Mouse (Mus musculus) midbrain, postnatal 0 days (tissue): ENCODE results near the gene Spp2. TPM values are rescaled to one million over a fixed set of nuclear protein-coding genes. Genes with fewer than 3 reads are reported as not detected.

Source experiments
- ATAC-seq: fragments of 200-750 bp; cut with Nextera tagmentation; 2 replicates; pipeline ENCODE4 v1.8.0; 2017; ENCODE audit warnings: moderate number of reproducible peaks, mild to moderate bottlenecking, moderate TSS enrichment, moderate library complexity; ENCODE audit not compliant: low FRiP score
- DNase-seq: peaks from one replicate; pipeline ENCODE4 v3.0.0-alpha.2; 2015; ENCODE audit warnings: low spot score
- H3K27ac ChIP-seq: fragments of 300-500 bp; sonication (generic); 2 replicates; pipeline ENCODE4 v1.5.1; 2014; ENCODE audit warnings: low read depth, mild to moderate bottlenecking, low read length, mixed read lengths
- H3K27me3 ChIP-seq: fragments of 300-500 bp; sonication (generic); 2 replicates; pipeline ENCODE4 v1.6.1; 2014; ENCODE audit warnings: low read length, control low read depth, mixed read lengths; ENCODE audit not compliant: insufficient read depth
- H3K36me3 ChIP-seq: fragments of 300-500 bp; sonication (generic); 2 replicates; pipeline ENCODE4 v1.6.1; 2014; ENCODE audit warnings: low read length, control low read depth, mixed read lengths; ENCODE audit not compliant: insufficient read depth
- H3K4me1 ChIP-seq: fragments of 300-500 bp; sonication (generic); 2 replicates; pipeline ENCODE4 v1.6.1; 2014; ENCODE audit warnings: mild to moderate bottlenecking, control low read depth, antibody characterized with exemption, low read length, mixed read lengths; ENCODE audit not compliant: insufficient read depth
- H3K4me2 ChIP-seq: fragments of 300-500 bp; sonication (generic); 2 replicates; pipeline ENCODE4 v1.6.1; 2014; ENCODE audit warnings: low read depth, mild to moderate bottlenecking, low read length, mixed read lengths; ENCODE audit not compliant: poor library complexity, severe bottlenecking
- H3K4me3 ChIP-seq: fragments of 300-500 bp; sonication (generic); 2 replicates; pipeline ENCODE4 v1.5.1; 2014; ENCODE audit warnings: low read depth, mild to moderate bottlenecking, low read length, moderate library complexity
- H3K9ac ChIP-seq: fragments of 300-500 bp; sonication (generic); replicated peaks from 2 replicates; pipeline ENCODE4 v1.6.1; 2014; ENCODE audit warnings: mild to moderate bottlenecking, low read length, moderate library complexity, mixed read lengths; ENCODE audit not compliant: poor library complexity, severe bottlenecking
- H3K9me3 ChIP-seq: fragments of 300-500 bp; sonication (generic); 2 replicates; pipeline ENCODE4 v1.6.1; 2016; ENCODE audit warnings: low read length, control low read depth
- CTCF ChIP-seq: IDR thresholded peaks from 2 replicates; pipeline ENCODE4 v1.5.1; 2016; ENCODE audit warnings: antibody characterized with exemption, mild to moderate bottlenecking
- WGBS: fragments of 180-500 bp; shearing (Covaris S2); extraction: QIAGEN DNeasy Blood & Tissue Kit; methylation state at CpG from one replicate; pipeline ENCODE4 v1.1.7; 2014; 5-methylcytosine and 5-hydroxymethylcytosine counted together
- polyA plus RNA-seq: library from polyadenylated mRNA; unstranded; fragments of >200 nt; fragmentation: Nextera tagmentation; extraction: Ambion mirVana; gene quantifications from 2 replicates; pipeline ENCODE4 v1.2.1, GENCODE M21; 2015
- total RNA-seq: library from RNA; depleted of rRNA; stranded (reverse); fragments of >200 nt; gene quantifications from 2 replicates; pipeline ENCODE4 v1.2.3, GENCODE M21; 2014

Gene Spp2
- total and polyA plus RNA-seq, 2 experiments from 2014 or later, result 2.4 to 2.8 TPM

- WGBS, result 59% methylated on average over 8 of the region's 8 CpGs
- ATAC-seq, result no peak
- no peak overlapping the region for H3K4me2 ChIP-seq
Observed at GRCm38 (mm10) chr1:88466325-88467064, 59.7 kb downstream of the Spp2 start.

GRCm38 (mm10) chr1:88467866-88468265 is 61.1 kb downstream of the Spp2 start:
- 78% methylated on average over 5 of the region's 5 CpGs for WGBS
- TF ChIP-seq CTCF, result no peak
- Histone ChIP-seq H3K4me2 (no peak overlapping the region), H3K9me3 (no peaks in the 10 kb centered on the region), H3K4me3 (no peak overlapping the region), H3K36me3 (no peaks in the 10 kb centered on the region), H3K4me1 (peaks cover 3% of the 10 kb centered on the region; the same call in 1 of the 2 replicates), H3K9ac (no peak overlapping the region), H3K27me3 (no peaks in the 10 kb centered on the region), H3K27ac (no peak overlapping the region)
- DNase-seq, result no peak
- no peak for ATAC-seq

More at GRCm38 (mm10) chr1:88466325-88467064, 59.7 kb downstream of the Spp2 start:
- TF ChIP-seq CTCF, result no peak
- no peaks in the 10 kb centered on the region for H3K36me3 ChIP-seq
- no peaks in the 10 kb centered on the region for H3K9me3 ChIP-seq
- no peak for DNase-seq
- H3K4me1 ChIP-seq, result peaks cover 3% of the 10 kb centered on the region; the same call in 1 of the 2 replicates
- H3K9ac ChIP-seq, result no peak overlapping the region
- H3K4me3 ChIP-seq, result no peak overlapping the region
- H3K27me3 ChIP-seq, result no peaks in the 10 kb centered on the region
- H3K27ac ChIP-seq, result no peak overlapping the region

- H3K9me3 ChIP-seq, result no peaks in the 10 kb centered on the region
- TF ChIP-seq CTCF, result no peak
- no peaks in the 10 kb centered on the region for H3K27me3 ChIP-seq
- peaks cover 3% of the 10 kb centered on the region; the same call in 1 of the 2 replicates for H3K4me1 ChIP-seq
- ATAC-seq (no peak), DNase-seq (no peak)
- H3K9ac ChIP-seq, result no peak overlapping the region
- WGBS, result 89% methylated on average over 2 of the region's 2 CpGs
- H3K4me2 ChIP-seq, result no peak overlapping the region
- no peaks in the 10 kb centered on the region for H3K36me3 ChIP-seq
- no peak overlapping the region for H3K4me3 ChIP-seq
- H3K27ac ChIP-seq, result no peak overlapping the region
Observed at GRCm38 (mm10) chr1:88468335-88468734, 61.6 kb downstream of the Spp2 start.

- DNase-seq (no peak), ATAC-seq (no peak)
- no peak for TF ChIP-seq CTCF
- Histone ChIP-seq H3K4me1 (peaks cover 3% of the 10 kb centered on the region; the same call in 1 of the 2 replicates), H3K4me3 (no peak overlapping the region), H3K27ac (no peak overlapping the region), H3K9me3 (no peaks in the 10 kb centered on the region), H3K9ac (no peak overlapping the region), H3K36me3 (no peaks in the 10 kb centered on the region), H3K4me2 (no peak overlapping the region), H3K27me3 (no peaks in the 10 kb centered on the region)
- WGBS, result 89% methylated on average over 4 of the region's 4 CpGs
Observed at GRCm38 (mm10) chr1:88469746-88470145, 63.0 kb downstream of the Spp2 start.

- H3K4me3 ChIP-seq, result no peak overlapping the region
- WGBS, result 13% methylated on average over 6 of the region's 6 CpGs
- ATAC-seq (no peak), DNase-seq (no peak)
- H3K27ac ChIP-seq, result 0 out of 2 replicates have a peak overlapping the region, but pooled peaks have one; percentile 6
- H3K4me1 ChIP-seq, result peaks cover 3% of the 10 kb centered on the region; the same call in 1 of the 2 replicates
- TF ChIP-seq CTCF, result no peak
- H3K9ac ChIP-seq, result no peak overlapping the region
- H3K9me3 ChIP-seq, result no peaks in the 10 kb centered on the region
- H3K36me3 ChIP-seq, result no peaks in the 10 kb centered on the region
- H3K4me2 ChIP-seq, result no peak overlapping the region
- no peaks in the 10 kb centered on the region for H3K27me3 ChIP-seq
Observed at GRCm38 (mm10) chr1:88472258-88472657, 65.5 kb downstream of the Spp2 start.

GRCm38 (mm10) chr1:88473899-88474298 is 67.1 kb downstream of the Spp2 start:
- Histone ChIP-seq H3K4me2 (no peak overlapping the region), H3K4me1 (peaks cover 6% of the 10 kb centered on the region; the same call in 1 of the 2 replicates), H3K4me3 (no peak overlapping the region), H3K9me3 (no peaks in the 10 kb centered on the region), H3K36me3 (no peaks in the 10 kb centered on the region), H3K27me3 (no peaks in the 10 kb centered on the region), H3K27ac (no peak overlapping the region), H3K9ac (no peak overlapping the region)
- DNase-seq (peak; percentile 34), ATAC-seq (no peak)
- WGBS, result 77% methylated on average over 2 of the region's 2 CpGs
- peak; percentile 63 for TF ChIP-seq CTCF
